Mouse (Mus musculus) inflammation-experienced regulatory T-cells, adult 6 months (primary cell): ENCODE measurements around the gene Mmp15. TPM values are rescaled to one million over a fixed set of nuclear protein-coding genes. Genes with fewer than 3 reads are reported as not detected.

ENCODE experiments used
- ATAC-seq: one replicate; pipeline ENCODE4 v1.8.0; 2017
- polyA plus RNA-seq, 3 experiments: library from polyadenylated mRNA; unstranded; fragments of 100-300 nt; shearing (Covaris generic); gene quantifications; one replicate each; pipeline ENCODE4 v1.2.1; 2017

Mmp15 gene
- polyA plus RNA-seq, 3 experiments from 2014 or later = 0.53 to 1.3 (median 0.63) TPM

DNA sequence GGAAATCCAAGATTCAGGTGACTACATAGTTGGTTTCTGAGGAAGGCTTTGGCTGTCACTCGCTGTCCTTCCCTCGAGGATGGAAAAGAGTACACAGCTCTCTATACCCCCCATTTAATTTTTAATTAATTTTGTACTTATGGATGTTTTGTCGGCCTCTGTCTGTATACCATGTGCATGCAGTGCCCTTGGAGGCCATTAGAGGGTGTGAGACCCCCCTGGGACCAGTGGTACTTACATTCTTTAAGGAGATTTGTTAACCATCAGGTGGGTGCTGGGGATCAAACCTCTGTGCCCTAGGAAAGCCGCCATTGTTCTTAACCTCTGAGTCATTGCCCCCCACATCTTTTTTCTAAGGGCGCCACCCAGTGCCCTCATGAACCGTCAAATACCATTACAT, 7.4 kb upstream of the Mmp15 start:
- no peak for ATAC-seq

DNA sequence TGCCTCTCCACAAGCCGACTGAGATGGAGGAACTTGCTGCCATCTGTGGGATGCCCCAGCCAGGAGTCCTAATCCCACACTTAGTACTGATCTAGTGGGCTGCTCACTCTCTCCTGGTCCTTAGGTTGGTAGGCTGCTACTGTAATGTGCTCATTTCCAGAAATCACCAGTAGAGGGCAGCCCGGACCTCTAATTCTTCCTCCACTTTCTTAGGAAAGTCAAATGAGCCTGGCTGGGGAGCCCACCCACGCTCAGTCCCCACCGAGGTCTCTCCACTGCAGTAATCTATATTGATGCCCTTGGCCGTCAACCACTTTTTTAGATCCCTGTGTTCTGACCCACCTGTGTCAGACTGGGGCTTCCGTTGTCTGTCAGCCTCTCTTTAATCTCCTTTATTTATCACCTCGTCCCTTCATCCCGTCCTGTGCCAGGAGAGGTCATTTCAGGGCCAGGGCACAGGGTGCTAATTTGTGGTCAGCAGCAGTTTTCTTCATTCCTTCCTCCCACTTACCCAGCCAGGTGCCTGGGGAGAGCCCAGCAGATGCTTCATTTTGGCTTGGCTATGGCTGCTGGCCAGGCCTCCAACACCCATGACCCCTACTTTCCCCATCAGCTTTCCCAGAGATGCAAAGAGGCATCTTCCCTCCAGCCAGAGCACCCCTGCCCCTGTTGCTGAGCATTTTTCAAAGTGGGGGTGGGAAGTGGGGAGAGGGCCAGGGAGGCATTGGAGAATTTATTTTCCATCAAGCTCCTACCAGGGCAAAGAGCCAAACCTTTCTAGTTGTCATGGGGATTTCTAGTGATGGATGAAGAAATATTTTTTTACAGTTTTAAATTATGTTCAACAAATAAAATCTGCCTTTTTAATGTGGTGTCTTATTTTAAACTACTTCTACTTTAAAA, 5.2 kb upstream of the Mmp15 start:
- peak; percentile 30 for ATAC-seq

GRCm38 (mm10) chr8:95348356-95348755, 3.7 kb upstream of the Mmp15 start:
- peak; percentile 7 for ATAC-seq

DNA sequence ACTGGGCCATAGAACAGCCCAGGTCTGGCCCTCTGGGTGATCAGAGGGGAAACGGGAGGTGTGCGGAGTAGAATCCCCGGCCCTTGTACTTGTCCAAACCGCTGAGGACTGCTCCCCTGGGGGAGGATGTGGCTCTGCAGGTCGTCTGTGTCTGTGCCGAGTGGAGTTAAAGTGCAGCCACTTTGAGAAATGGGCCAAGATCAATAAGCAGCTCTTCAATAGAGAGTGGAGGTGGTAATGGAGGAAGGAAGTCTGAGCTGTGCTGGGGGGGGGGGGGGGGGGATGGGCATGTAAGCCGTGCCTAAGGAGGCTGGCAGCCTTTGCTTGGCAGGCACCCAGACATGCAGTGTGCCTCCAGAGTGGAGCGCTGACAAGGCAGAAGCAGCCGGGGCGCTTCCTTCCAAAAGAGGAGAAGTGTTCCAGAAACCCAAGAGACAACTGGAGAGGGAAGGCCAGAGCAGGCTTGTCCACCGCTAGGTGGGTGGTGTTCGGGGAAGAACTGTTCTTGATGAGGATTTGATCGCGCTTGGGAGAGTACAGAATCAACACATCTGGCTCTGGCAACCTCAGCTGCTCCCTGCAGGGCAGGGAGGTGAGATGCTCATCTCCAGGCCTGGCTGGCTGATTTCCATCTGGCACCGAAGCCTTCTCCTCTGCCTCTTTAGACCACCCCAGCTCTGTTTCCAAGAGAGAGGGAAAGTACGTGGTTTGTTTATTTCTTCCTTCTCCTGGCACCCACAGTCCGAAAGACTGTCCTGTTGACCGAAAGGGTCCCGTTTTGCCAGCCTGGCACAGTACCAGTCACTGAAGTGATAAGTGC, 3.0 kb upstream of the Mmp15 start:
- ATAC-seq = peak; percentile 74

DNA sequence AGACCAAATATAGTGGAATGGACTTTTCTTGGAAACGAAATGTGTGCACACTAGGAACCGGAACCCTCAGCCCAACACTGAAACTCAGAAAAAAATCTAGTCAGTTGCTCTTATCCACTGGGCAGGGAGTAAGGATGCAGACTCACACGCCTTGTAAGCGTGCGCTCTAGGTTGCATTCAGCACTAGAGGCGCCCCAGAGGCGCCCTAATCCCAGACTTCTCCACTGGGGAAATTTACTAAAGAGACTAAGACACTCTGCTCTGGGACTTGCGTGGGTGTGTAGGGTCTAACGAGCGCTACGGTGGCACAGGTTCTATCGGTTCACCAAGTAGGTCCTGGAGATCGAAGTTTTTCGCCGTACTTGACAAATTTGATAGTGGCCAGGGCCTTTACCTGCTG, 607 bp upstream of the Mmp15 start:
- ATAC-seq = no peak

GRCm38 (mm10) chr8:95352871-95353866, 1.1 kb downstream of the Mmp15 start:
- ATAC-seq = no peak

GRCm38 (mm10) chr8:95354606-95355005, 2.5 kb downstream of the Mmp15 start:
- no peak for ATAC-seq

DNA sequence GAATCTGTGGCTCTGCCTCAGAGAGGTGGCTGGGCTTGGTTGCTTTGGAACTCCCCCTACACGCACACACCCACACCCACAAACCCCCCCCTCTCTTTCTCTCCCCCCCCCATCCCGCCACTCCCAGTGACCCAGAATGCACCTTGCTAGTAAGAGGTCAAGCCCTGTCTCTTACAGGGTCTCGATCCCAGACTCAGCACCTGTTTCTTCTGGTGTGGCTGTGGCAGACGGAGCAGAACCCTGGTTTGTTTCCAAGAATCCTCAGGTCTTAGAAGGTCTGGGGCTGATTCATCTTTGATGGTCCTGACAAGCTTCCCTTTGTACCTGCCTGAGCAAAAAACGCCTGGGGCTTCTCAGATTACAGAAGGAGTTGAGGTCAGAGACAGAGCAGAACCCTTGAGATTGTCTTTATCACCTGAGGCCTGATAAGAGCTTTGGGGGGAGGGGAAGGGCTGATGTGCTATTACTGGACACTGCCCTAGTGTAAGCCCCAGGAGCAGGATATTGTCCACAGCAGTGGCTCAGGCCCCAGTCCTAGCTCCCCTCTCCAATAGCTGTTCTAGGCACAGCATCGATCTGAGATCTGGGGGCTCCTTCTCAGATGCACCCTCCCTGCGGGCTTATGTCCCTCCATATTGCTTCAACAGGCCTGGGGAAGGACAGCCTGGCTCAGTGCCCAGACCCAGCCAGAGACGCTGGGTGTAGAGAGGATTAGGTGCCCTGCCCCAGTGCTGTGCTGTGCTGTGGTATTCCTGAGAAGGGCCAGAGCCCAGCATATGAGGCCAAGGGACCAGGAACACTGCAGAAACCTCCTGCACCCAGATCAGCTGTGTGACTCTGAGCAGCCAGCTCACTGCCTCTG, 6.7 kb downstream of the Mmp15 start:
- ATAC-seq = no peak

DNA sequence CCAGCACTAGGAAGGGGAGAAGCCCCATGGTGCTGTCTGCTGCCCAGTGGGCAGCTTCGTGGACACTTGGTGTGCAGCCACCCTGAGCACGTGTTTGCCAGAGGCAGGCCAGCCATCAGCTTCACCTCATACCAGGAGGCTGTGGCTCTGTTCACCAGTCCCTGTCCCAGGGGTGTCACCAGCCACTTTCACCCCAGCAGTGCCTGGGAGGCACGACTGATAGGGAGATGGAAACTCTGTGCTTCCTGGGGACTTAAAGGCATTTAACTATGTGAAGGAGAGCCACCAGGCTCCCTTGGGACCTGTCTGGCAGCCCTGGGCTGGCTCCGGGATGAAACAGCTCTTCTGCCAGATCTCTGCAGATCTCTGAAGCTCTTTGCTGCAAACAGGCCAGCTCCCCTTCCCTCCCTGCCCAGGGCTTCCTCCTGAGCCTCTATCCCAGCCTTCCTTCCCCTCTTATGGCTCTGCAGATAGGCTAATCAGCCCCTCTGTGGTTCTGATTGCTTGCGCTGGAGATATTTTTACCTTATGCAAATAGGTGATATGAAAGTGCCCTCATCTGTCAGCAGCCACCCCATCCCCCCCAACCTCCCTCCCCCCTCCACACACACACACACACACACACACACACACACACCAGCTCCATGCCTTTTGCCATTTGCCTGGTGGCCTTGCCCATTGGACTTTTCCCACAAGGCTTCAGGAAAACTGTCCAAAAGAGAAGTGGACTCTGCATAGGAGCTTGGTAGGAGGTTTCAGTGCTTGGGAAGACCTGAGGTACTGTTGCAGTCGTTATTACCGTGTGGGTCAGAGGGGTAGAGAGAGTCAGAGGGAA, 8.3 kb downstream of the Mmp15 start:
- no peak for ATAC-seq

DNA sequence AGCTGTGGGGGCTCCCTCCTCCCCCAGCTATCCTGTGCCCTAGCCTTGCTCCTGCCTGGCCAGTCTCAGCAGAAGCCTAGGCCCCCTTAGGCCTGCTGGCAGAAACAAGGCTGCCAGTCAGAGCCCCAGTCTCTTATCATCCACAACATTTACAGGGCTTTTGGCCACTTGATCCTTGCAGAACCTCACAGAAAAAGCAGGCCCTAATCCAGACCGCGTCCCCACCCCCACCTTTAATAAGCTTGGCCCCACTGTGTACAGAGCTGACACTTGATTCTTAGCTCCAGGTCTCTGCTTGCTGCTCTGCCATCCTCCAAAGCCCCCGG, 8.9 kb downstream of the Mmp15 start:
- ATAC-seq = no peak

GRCm38 (mm10) chr8:95362272-95362671, 10.2 kb downstream of the Mmp15 start:
- no peak for ATAC-seq

DNA sequence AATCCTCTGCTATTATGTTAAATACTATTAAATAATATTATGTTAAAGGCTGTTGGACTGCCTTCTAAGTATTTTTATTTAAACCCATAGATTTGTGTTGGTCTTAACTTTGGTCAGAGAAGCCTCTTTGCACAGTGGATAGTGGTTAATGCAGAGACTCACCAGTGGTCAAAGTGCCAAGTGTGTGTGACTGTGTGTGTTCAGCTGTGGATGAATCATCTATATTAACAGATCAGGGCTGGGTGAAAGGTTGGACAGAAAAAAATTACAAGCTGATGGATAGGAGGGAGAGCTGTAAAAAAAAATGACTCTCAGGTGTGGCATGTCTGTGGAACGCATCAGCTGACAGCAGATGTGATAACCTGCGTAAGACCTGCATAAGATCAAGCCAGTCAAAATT, 11.8 kb downstream of the Mmp15 start:
- ATAC-seq = no peak

GRCm38 (mm10) chr8:95369581-95370326, 17.7 kb downstream of the Mmp15 start:
- ATAC-seq = peak; percentile 87

DNA sequence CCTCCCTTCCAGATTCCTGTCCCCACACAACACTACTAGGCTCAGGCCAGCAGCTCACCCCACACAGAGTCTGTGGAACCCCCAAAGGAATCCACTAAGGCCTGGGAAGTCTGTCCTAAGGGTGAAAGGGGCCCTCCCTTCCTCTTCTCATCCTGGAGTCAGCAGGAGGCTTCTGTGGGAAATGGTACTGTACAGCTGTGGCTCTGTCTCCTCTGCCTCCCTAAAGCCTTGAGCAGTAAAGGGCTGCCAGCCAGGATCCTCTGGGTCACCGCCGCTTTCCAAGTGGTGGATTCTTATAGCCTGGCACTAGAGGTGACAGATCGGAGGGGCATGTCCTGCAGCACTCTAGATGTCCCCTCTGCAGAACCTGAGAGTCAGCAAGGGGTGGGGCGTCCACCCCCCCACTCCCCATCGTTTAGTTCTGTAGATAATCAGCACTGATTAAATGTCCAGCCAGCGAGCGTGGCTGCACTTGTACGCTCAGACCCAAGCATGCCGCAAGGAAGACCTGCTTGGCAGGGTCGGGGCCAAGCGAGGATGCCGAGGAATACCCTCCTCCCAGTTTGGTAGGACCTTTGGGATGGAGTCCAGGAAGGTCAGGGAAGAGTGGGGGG, 21.4 kb downstream of the Mmp15 start:
- no peak for ATAC-seq

DNA sequence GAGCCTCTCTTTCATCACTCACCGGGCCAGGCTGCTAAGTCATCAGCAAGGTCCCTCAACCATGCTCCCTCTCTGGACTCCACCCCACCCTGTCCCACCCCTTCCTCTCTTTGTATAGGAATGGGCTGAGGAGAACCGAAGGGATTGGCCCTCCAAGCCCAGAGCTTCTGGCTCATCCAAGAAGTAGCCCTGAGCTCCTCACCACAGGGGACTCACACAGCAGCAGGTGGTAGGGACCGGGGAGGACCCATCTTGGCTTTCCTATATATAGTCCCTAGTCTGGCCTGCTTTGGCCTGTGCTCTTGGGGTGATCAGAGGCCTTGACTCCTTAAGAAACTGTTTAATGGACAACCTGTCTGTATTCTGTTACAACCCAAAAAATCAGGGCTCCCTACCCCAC, 22.4 kb downstream of the Mmp15 start:
- ATAC-seq = no peak

GRCm38 (mm10) chr8:95375374-95375930, 23.4 kb downstream of the Mmp15 start:
- ATAC-seq = no peak

DNA sequence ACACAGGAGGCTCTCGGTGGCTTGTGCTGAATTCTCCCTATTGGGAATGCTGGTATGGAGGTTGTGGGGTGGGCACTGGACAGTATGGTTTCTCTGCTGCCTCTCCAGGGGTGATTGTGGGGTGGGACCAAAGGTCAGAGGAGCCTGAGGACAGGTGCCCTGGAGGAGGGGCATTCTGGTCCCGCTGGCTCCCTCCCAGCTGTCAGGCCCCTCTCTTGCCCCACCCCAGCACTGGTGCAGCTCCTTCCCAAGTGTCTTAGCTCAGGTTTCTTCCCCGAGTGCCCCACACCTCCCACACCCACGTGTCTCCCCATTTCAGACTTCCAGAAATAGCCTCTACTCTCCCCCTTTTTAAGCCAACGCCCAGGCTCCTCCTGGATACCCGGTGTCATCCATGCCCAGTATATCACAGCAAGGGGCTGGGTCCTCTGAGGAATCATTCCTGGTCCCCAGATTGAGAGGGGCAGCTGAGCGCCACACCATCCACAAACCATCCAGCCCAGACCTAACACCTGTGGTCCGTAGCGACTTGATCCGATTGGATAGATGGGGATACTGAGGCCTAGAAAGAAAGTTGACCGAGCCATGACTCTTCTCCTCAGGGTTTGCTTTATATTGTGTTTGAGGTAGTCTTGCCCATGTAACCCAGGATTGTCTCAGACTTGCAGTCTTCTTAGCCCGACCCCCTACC, 24.4 kb downstream of the Mmp15 start:
- no peak for ATAC-seq

DNA sequence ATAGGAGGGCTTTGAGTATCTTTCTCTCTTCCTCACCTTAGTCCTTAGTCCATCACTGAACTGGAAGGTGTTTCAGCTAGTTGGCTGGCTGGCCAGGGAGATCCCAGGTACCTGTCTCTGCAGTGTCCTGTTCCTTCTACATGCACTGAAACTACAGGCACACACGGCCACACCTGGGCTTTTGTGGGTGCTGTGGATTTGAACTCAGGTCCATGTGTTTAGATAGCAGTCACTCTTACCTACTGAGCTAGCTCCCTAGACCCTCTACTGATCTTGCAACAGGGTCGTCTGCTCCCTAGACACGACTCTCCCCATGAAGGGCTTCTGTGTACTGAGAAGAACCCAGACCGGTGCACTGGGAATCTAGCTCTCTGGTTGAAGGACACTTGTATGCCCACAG, 25.0 kb downstream of the Mmp15 start:
- ATAC-seq = no peak
